Mouse (Mus musculus) thymus, adult 2 months (tissue): ENCODE results near the gene Zfp985. TPM values are rescaled to one million over a fixed set of nuclear protein-coding genes. Genes with fewer than 3 reads are reported as not detected.

ENCODE experiments used
- polyA plus RNA-seq: library from polyadenylated mRNA; depleted of rRNA; stranded (reverse); fragments of >200 nt; gene quantifications from 2 replicates; pipeline ENCODE4 v1.2.3, GENCODE M21; 2012; rRNA removed

The Zfp985 gene
- polyA plus RNA-seq, 1 experiment, result not detected

Other genes with a start within 250 kb of the Zfp985 start
- not detected in 2 replicates for gene Zfp988, start 247.6 kb upstream of the Zfp985 start, polyA plus RNA-seq
- not detected in 2 replicates for gene Zfp978, start 192.0 kb upstream of the Zfp985 start, polyA plus RNA-seq
- not detected in 2 replicates for gene Zfp982, start 60.9 kb upstream of the Zfp985 start, polyA plus RNA-seq
- gene Gm16503, start 13.1 kb upstream of the Zfp985 start, polyA plus RNA-seq, result 0.03 TPM in 1 of 2 replicates, not detected in the other
- 0.05 TPM in 1 of 2 replicates, not detected in the other for gene Zfp979, start 89.2 kb downstream of the Zfp985 start, polyA plus RNA-seq
- 0.03 TPM in 1 of 2 replicates, not detected in the other for gene Zfp534, start 149.3 kb downstream of the Zfp985 start, polyA plus RNA-seq